Mouse (Mus musculus) layer of hippocampus, postnatal 10 days (tissue): ENCODE measurements around the gene Dusp8. TPM values are rescaled to one million over a fixed set of nuclear protein-coding genes. Genes with fewer than 3 reads are reported as not detected.
A peak's percentile ranks its signal among the peaks of the same experiment; 100 is the strongest.

Experiments
- DNase-seq, 2 experiments: peaks; one replicate each; pipeline ENCODE4 v3.0.0; 2021; ENCODE audit warnings: low spot score in 2 of 2
- total RNA-seq, 2 experiments: library from RNA; stranded (reverse); gene quantifications; 2 replicates each; pipeline ENCODE4 v1.2.3; 2021

Dusp8 gene
- total RNA-seq, 2 experiments from 2014 or later, result 139 to 150 TPM

DNA sequence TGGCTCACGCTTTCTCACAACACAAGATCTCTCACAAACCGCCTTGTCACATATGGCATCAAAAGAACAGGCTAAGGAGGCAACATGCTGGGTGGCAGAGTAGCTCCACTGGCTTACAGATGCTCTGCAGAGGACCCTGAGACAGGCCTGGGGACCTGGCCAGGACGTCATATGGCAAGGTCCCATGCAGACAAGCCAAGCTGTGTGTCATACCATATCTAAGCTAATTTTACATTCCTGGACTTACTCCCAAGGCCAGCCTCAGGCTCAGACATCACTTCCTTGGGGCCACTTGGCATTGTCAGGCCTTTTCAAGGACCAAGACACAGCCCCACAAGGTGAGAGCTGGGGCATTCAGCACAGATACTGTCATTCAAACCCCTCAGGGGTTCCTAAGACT, 40.2 kb downstream of the Dusp8 start:
- DNase-seq, result no peak

DNA sequence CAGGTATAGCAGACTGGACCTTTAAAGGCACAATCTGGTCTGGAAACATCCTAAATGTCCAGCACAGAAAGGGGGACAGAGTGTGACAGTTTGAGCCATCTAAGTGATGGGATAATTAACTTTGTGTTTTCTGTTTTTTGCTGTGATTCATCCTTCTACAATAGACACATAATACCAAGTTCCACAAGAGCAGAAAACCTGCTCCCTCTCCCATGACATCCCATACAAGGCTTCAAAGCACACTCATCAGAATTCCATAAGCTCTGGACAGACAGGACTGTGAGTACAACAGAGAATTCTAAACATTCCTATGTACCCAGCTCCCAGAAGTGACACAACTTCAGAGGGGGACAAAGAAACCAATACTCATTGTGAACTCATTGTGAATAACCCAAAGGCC, 45.1 kb downstream of the Dusp8 start:
- DNase-seq, result no peak

GRCm38 (mm10) chr7:142045932-142046331, 49.7 kb downstream of the Dusp8 start:
- DNase-seq, result no peak

- no peak for DNase-seq
These were observed 50.3 kb downstream of the Dusp8 start for GRCm38 (mm10) chr7:142045344-142045743.

GRCm38 (mm10) chr7:142040756-142041155, 54.9 kb downstream of the Dusp8 start:
- no peak for DNase-seq

DNA sequence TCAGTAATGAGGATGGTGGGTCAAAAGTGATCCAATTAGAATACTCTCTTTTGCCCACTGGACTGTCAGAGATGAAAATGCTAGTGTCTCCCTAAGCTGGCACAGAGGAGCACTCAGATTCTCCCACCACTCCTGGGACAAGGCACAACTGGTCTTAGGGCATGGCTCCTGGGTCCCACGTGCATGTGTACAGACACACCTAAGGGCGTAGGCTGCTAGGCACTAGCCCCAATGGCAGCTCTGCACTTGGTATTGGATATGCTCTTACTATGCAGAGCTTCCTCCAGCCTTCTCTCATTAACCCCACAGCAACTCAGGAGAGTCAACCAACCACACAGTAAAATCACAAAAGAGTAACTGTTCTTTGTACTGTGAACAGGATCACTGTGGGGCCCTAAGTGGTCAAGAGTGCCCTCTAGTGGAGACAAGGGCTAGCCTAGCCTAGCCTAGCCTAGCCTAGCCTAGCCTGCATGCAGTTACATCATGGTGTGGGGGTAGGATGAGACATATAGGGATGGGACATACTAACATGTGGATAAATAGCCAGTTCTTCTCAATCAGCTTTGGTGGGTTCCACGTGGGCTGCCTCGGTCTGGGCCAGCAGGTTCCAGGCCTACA, 58.0 kb downstream of the Dusp8 start:
- DNase-seq, result peak; percentile 27 to 51

- no peak for DNase-seq
These were observed 60.4 kb downstream of the Dusp8 start for GRCm38 (mm10) chr7:142035048-142035811.

DNA sequence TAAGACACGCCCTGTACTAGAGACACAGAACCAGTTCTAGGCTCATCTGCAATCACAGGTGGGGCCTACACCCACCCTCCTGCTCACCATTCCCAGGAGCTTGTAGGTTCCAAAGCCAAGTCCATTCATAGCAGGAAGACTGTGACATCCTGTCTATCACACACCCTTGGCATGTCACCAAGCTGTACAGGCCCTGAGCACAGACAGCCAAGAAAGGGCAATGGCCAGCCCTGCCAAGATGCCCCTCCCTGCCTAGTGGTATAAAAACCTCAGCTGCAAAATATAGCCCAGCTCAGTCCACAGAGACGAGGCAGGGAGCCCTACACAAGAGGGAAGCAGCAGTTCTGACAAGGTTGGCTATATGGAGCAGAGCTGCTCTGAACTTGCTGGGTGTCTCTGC, 61.4 kb downstream of the Dusp8 start:
- DNase-seq, result no peak

DNA sequence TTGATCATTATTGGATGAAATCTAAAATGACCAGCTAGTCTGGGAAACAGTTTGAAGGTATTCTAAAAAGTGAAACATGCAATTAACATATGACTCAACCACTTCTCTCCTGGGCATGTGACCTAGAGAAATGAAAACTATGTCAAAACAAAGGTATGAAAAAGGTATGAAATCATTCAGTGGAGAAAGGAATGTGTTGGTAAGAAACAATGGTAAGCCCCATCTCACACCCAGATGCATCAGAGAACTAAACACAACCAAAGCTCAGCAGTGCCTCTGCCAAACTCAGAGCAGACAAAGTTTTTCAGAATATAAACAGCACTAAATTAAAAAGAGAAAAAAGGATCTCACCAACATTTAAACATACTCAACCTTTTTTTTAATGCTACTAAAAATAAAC, 65.6 kb downstream of the Dusp8 start:
- no peak for DNase-seq

Other genes starting within 250 kb of the Dusp8 start
- gene Tollip, start 177.3 kb downstream of the Dusp8 start, total RNA-seq, result 100 to 1,000 TPM; 108 to 120 TPM
- gene Brsk2, start 146.1 kb downstream of the Dusp8 start, total RNA-seq, result 100 to 1,000 TPM; 166 to 172 TPM
- gene Mob2, start 34.8 kb downstream of the Dusp8 start, total RNA-seq, result 10 to 100 TPM; 20.5 to 20.9 TPM
- gene Gm45618, start 24.9 kb upstream of the Dusp8 start, total RNA-seq, result not detected
- gene Gm39115, start 40.2 kb upstream of the Dusp8 start, total RNA-seq, result not detected
- gene Gm45337, start 48.8 kb upstream of the Dusp8 start, total RNA-seq, result not detected
- not detected for gene Gm29735, start 61.3 kb upstream of the Dusp8 start, total RNA-seq
- not detected for gene Gm4553, start 69.9 kb upstream of the Dusp8 start, total RNA-seq
- not detected for gene Krtap5-2, start 80.2 kb upstream of the Dusp8 start, total RNA-seq
- not detected for gene Gm10153, start 94.5 kb upstream of the Dusp8 start, total RNA-seq
- gene Krtap5-3, start 105.5 kb upstream of the Dusp8 start, total RNA-seq, result not detected
- not detected for gene Gm7579, start 116.0 kb upstream of the Dusp8 start, total RNA-seq
- not detected for gene Krtap5-5, start 134.1 kb upstream of the Dusp8 start, total RNA-seq
- not detected for gene Gm40460, start 145.2 kb upstream of the Dusp8 start, total RNA-seq
- not detected for gene Gm2431, start 162.5 kb upstream of the Dusp8 start, total RNA-seq
- not detected for gene Gm4559, start 178.5 kb upstream of the Dusp8 start, total RNA-seq
- not detected for gene Krtap5-1, start 201.3 kb upstream of the Dusp8 start, total RNA-seq
- not detected for gene Krtap5-4, start 207.7 kb upstream of the Dusp8 start, total RNA-seq